Mouse (Mus musculus) liver, embryonic 11.5 days (tissue): ENCODE results near the gene Galnt18. TPM values are rescaled to one million over a fixed set of nuclear protein-coding genes. Genes with fewer than 3 reads are reported as not detected.
A peak's percentile ranks its signal among the peaks of the same experiment; 100 is the strongest.

Source experiments
- ATAC-seq: fragments of 200-750 bp; cut with Nextera tagmentation; replicated peaks from 2 replicates; pipeline ENCODE4 v1.8.0; 2017; ENCODE audit warnings: moderate number of reproducible peaks, mild to moderate bottlenecking, moderate TSS enrichment, moderate library complexity; ENCODE audit not compliant: low FRiP score
- DNase-seq: peaks from one replicate; pipeline ENCODE4 v3.0.0-alpha.2; 2017; ENCODE audit warnings: low spot score
- H3K27ac ChIP-seq: fragments of 300-500 bp; sonication (generic); 2 replicates; pipeline ENCODE4 v1.5.1; 2014; ENCODE audit warnings: mild to moderate bottlenecking, low read depth, low read length, control low read depth
- H3K27me3 ChIP-seq: fragments of 300-500 bp; sonication (generic); replicated peaks from 2 replicates; pipeline ENCODE4 v1.6.1; 2014; ENCODE audit warnings: low read length, mixed read lengths; ENCODE audit not compliant: control insufficient read depth, insufficient read depth
- H3K36me3 ChIP-seq: fragments of 300-500 bp; sonication (generic); 2 replicates; pipeline ENCODE4 v1.6.1; 2014; ENCODE audit warnings: mild to moderate bottlenecking, low read length, moderate library complexity, mixed read lengths; ENCODE audit not compliant: control insufficient read depth, insufficient read depth
- H3K4me1 ChIP-seq: fragments of 300-500 bp; sonication (generic); replicated peaks from 2 replicates; pipeline ENCODE4 v1.6.1; 2014; ENCODE audit warnings: low read length, mixed read lengths; ENCODE audit not compliant: control insufficient read depth, insufficient read depth
- H3K4me2 ChIP-seq: fragments of 300-500 bp; sonication (generic); 2 replicates; pipeline ENCODE4 v1.6.1; 2014; ENCODE audit warnings: mild to moderate bottlenecking, control low read depth, moderate library complexity
- H3K4me3 ChIP-seq: fragments of 300-500 bp; sonication (generic); 2 replicates; pipeline ENCODE4 v1.5.1; 2014; ENCODE audit warnings: low read depth, low read length, control low read depth
- H3K9ac ChIP-seq: fragments of 300-500 bp; sonication (generic); 2 replicates; pipeline ENCODE4 v1.6.1; 2014; ENCODE audit warnings: low read depth, low read length, control low read depth
- H3K9me3 ChIP-seq: fragments of 300-500 bp; sonication (generic); 2 replicates; pipeline ENCODE4 v1.6.1; 2016; ENCODE audit warnings: low read length, inconsistent platforms, mixed read lengths; ENCODE audit not compliant: control insufficient read depth
- WGBS: fragments of 180-500 bp; shearing (Covaris S2); extraction: QIAGEN DNeasy Blood & Tissue Kit; methylation state at CpG from one replicate; pipeline ENCODE4 v1.1.7; 2014; 5-methylcytosine and 5-hydroxymethylcytosine counted together
- polyA plus RNA-seq: library from polyadenylated mRNA; unstranded; fragments of >200 nt; fragmentation: Nextera tagmentation; extraction: Ambion mirVana; gene quantifications from 2 replicates; pipeline ENCODE4 v1.2.1, GENCODE M21; 2014

Galnt18 gene
- polyA plus RNA-seq, result 2.7 and 3.1 TPM in 2 replicates

- H3K4me2 ChIP-seq, result peak within 1 kb of the TSS; percentile 88
- no peaks in the 10 kb centered on the region for H3K4me1 ChIP-seq
- DNase-seq (peak; percentile 81), ATAC-seq (peak; percentile 92)
- H3K9me3 ChIP-seq, result no peaks in the 10 kb centered on the region
- peaks cover 39% of the 10 kb centered on the region for H3K27me3 ChIP-seq
- no peak within 1 kb of the TSS for H3K9ac ChIP-seq
- 1% methylated on average over 52 of the region's 52 CpGs for WGBS
- peak within 1 kb of the TSS; percentile 51 for H3K4me3 ChIP-seq
- H3K36me3 ChIP-seq, result no peaks in the 10 kb centered on the region
- H3K27ac ChIP-seq, result no peak within 1 kb of the TSS
Observed at GRCm38 (mm10) chr7:111779504-111780242, at the start of gene Galnt18. Gene Galnt18 (minus strand): TSS chr7:111779977.

DNA sequence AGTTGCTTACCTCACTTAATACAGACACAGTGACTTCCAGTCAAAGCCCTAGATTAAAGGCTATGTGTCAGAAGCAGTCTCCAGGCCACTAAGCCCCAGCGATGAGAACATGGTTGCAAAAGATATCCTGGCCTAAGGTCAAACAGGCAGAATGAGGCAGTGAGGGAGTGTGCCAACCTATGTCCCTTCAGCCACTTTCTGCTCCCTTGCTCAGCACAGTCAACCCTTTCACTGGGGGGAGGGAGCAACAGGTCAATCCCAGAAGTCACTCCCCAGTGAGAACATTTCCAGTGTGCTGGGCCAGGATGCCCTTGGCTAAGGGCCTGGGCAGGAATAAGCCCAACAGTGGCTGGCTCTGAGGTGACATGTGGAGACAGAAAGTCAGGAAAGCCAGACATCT lies 47.6 kb upstream of the Galnt18 start:
- H3K36me3 ChIP-seq, result no peaks in the 10 kb centered on the region
- H3K27ac ChIP-seq, result no peak overlapping the region
- ATAC-seq, result no peak
- no peak for DNase-seq
- no peak overlapping the region for H3K4me3 ChIP-seq
- H3K27me3 ChIP-seq, result no peaks in the 10 kb centered on the region
- no peaks in the 10 kb centered on the region for H3K4me1 ChIP-seq
- H3K9me3 ChIP-seq, result no peaks in the 10 kb centered on the region
- WGBS, result 75% methylated on average over 1 of the region's 1 CpGs
- no peak overlapping the region for H3K9ac ChIP-seq
- H3K4me2 ChIP-seq, result no peak overlapping the region

- DNase-seq (no peak), ATAC-seq (no peak)
- Histone ChIP-seq H3K4me1 (no peaks in the 10 kb centered on the region), H3K4me3 (no peak overlapping the region), H3K27ac (no peak overlapping the region), H3K27me3 (no peaks in the 10 kb centered on the region; the same call in 1 of the 2 replicates), H3K36me3 (no peaks in the 10 kb centered on the region), H3K9ac (no peak overlapping the region), H3K9me3 (no peaks in the 10 kb centered on the region), H3K4me2 (no peak overlapping the region)
- 54% methylated on average over 1 of the region's 1 CpGs for WGBS
Observed at GRCm38 (mm10) chr7:111813093-111813492, 33.3 kb upstream of the Galnt18 start.

DNA sequence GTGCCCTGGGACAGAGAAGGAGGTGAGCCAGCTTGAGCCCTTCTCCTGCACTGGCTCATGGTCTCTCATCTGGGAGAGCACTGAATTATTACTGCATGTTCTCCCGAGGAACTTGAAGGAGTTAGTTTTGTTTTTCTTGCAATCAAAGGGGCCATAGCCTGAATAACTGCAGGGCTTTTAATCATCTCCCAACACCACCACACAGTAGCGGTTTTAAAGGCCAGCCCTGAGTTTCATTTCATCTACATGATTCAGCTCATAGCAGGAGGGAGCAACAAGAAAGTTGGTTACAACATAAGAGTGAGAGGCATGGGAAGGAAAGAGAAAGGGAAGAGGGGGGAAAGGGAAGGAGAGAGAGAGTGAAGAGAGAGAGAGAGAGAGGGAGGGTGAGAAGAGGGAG lies 31.3 kb upstream of the Galnt18 start:
- Histone ChIP-seq H3K9ac (no peak overlapping the region), H3K9me3 (no peaks in the 10 kb centered on the region), H3K4me3 (no peak overlapping the region), H3K36me3 (no peaks in the 10 kb centered on the region), H3K27ac (no peak overlapping the region), H3K4me2 (no peak overlapping the region), H3K27me3 (no peaks in the 10 kb centered on the region; the same call in 1 of the 2 replicates), H3K4me1 (no peaks in the 10 kb centered on the region)
- ATAC-seq (no peak), DNase-seq (no peak)
- 61% methylated on average over 2 of the region's 2 CpGs for WGBS

GRCm38 (mm10) chr7:111809796-111810195 lies 30.0 kb upstream of the Galnt18 start:
- Histone ChIP-seq H3K4me1 (no peaks in the 10 kb centered on the region), H3K36me3 (no peaks in the 10 kb centered on the region), H3K9ac (no peak overlapping the region), H3K9me3 (no peaks in the 10 kb centered on the region), H3K27ac (no peak overlapping the region), H3K4me2 (no peak overlapping the region), H3K4me3 (no peak overlapping the region), H3K27me3 (no peaks in the 10 kb centered on the region; the same call in 1 of the 2 replicates)
- DNase-seq (peak; percentile 10), ATAC-seq (no peak)
- 64% methylated on average over 3 of the region's 3 CpGs for WGBS

DNA sequence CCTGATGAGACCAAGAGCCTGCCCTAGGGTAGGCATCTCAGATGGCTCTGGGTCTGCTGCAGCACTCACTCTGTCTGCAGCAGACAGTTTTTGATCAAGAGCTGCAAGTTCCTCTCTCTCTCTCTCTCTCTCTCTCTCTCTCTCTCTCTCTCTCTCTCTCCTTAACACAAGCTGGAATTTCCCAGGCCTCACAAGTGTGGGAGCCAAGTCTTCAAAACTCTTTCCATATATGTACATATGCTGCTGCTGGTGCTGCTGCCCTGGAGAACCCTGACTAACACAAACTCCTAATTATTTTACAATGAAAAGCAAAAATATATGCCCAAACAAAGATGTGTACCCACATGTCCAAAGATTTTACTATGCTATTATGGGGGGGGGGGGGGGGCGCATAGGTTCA lies 26.3 kb upstream of the Galnt18 start:
- Histone ChIP-seq H3K27ac (no peak overlapping the region), H3K4me1 (no peaks in the 10 kb centered on the region), H3K27me3 (no peaks in the 10 kb centered on the region), H3K36me3 (no peaks in the 10 kb centered on the region), H3K4me2 (no peak overlapping the region), H3K4me3 (no peak overlapping the region), H3K9me3 (no peaks in the 10 kb centered on the region), H3K9ac (no peak overlapping the region)
- 81% methylated on average over 1 of the region's 1 CpGs for WGBS
- DNase-seq, result peak; percentile 10
- ATAC-seq, result no peak

GRCm38 (mm10) chr7:111804646-111805045 lies 24.9 kb upstream of the Galnt18 start:
- Histone ChIP-seq H3K4me2 (no peak overlapping the region), H3K36me3 (no peaks in the 10 kb centered on the region), H3K27me3 (no peaks in the 10 kb centered on the region), H3K27ac (no peak overlapping the region), H3K4me3 (no peak overlapping the region), H3K9me3 (no peaks in the 10 kb centered on the region), H3K9ac (no peak overlapping the region), H3K4me1 (no peaks in the 10 kb centered on the region)
- no peak for ATAC-seq
- 80% methylated on average over 4 of the region's 4 CpGs for WGBS
- peak; percentile 22 for DNase-seq

DNA sequence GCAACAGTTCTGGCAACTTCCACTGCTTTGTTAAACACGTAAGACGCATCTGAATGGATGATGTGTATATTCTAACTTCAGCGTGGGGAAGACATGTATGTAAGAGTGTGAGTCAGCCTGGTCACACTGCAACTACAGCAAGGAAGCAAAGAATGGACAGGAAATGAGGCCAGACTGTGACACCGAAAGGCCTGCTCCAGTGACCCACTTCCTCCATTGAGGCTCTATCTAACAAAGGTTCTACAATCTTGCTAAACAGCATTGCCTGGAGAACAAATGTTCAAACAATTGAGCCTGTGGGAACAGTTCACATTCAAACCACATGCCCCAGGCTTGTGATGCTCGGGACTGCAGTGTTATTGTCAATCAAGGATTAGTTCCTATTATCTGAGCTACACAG lies 21.0 kb upstream of the Galnt18 start:
- H3K4me3 ChIP-seq, result no peak overlapping the region
- DNase-seq (peak; percentile 23), ATAC-seq (no peak)
- 58% methylated on average over 5 of the region's 5 CpGs for WGBS
- H3K9me3 ChIP-seq, result no peaks in the 10 kb centered on the region
- H3K9ac ChIP-seq, result no peak overlapping the region
- H3K4me1 ChIP-seq, result no peaks in the 10 kb centered on the region
- H3K36me3 ChIP-seq, result no peaks in the 10 kb centered on the region
- no peak overlapping the region for H3K4me2 ChIP-seq
- no peak overlapping the region for H3K27ac ChIP-seq
- H3K27me3 ChIP-seq, result no peaks in the 10 kb centered on the region

- H3K4me2 ChIP-seq, result no peak overlapping the region
- WGBS, result 81% methylated on average over 5 of the region's 5 CpGs
- no peaks in the 10 kb centered on the region for H3K4me1 ChIP-seq
- DNase-seq (peak; percentile 14), ATAC-seq (no peak)
- no peak overlapping the region for H3K27ac ChIP-seq
- no peak overlapping the region for H3K9ac ChIP-seq
- H3K36me3 ChIP-seq, result no peaks in the 10 kb centered on the region
- H3K27me3 ChIP-seq, result no peaks in the 10 kb centered on the region
- H3K9me3 ChIP-seq, result no peaks in the 10 kb centered on the region
- no peak overlapping the region for H3K4me3 ChIP-seq
Observed at GRCm38 (mm10) chr7:111800120-111800519, 20.3 kb upstream of the Galnt18 start.
